Mouse (Mus musculus) cerebellum, postnatal 14 days (tissue): ENCODE results near the gene Phospho1.
"Not testable (repeated sequence)": the region's sequence is repeated elsewhere in the genome, so short reads cannot be mapped to it uniquely, and the experiment has no call there.

Experiments
- DNase-seq, 2 experiments: peaks; one replicate each; pipeline ENCODE4 v3.0.0; 2021; ENCODE audit warnings: mixed read lengths in 2 of 2

Gene Phospho1

GRCm38 (mm10) chr11:95869442-95869841, 45.1 kb downstream of the Phospho1 start:
- DNase-seq = no peak

- no peak for DNase-seq
These were observed 45.7 kb downstream of the Phospho1 start for GRCm38 (mm10) chr11:95869918-95870470.

GRCm38 (mm10) chr11:95875804-95876203, 51.5 kb downstream of the Phospho1 start:
- DNase-seq = peak; percentile 14 to 28

GRCm38 (mm10) chr11:95876296-95876695, 52.0 kb downstream of the Phospho1 start:
- DNase-seq = peak; percentile 79 to 88

- not testable (repeated sequence) for DNase-seq
These were observed 55.6 kb downstream of the Phospho1 start for GRCm38 (mm10) chr11:95879861-95880260.
